Mouse (Mus musculus) right cerebral cortex, postnatal 4 days (tissue): ENCODE data around the gene Gm44511.
"Not testable (repeated sequence)": the region's sequence is repeated elsewhere in the genome, so short reads cannot be mapped to it uniquely, and the experiment has no call there.

Source experiments
- DNase-seq: peaks from one replicate; pipeline ENCODE4 v3.0.0-alpha.2; 2022

Gene Gm44511

DNA sequence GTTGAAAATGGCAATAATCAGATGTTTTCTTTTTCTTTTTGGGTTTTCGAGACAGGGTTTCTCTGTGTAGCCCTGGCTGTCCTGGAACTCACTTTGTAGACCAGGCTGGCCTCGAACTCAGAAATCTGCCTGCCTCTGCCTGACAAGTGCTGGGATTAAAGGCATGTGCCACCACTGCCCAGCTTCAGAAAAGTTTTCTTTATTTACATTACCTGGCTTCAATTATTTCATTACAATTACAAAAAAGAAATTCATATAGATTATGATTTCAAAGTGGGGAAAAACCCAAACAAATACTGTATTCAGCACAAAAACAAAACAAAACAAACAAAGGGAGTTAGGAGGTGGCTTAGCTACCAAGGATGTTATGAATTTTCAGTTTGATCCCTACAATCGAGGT lies 14.6 kb upstream of the Gm44511 start:
- not testable (repeated sequence) for DNase-seq

DNA sequence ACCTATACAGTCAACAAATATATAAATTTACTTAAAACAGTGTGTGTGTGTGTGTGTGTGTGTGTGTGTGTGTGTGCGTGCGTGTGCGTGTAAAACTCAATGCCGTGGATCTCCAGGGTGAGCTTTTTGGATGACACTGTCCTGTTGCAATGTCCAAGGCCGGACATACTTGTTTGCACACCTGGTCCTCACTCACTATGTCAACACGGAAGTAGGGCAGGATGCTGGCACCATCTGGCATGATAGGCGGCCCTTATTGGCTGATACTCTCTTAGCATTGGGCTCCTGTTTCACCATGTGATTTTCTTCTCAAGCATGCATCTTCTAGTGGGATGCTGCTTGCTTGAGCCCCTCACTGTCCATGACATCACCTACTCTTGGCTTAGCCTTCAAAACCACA lies 13.8 kb upstream of the Gm44511 start:
- no peak for DNase-seq

DNA sequence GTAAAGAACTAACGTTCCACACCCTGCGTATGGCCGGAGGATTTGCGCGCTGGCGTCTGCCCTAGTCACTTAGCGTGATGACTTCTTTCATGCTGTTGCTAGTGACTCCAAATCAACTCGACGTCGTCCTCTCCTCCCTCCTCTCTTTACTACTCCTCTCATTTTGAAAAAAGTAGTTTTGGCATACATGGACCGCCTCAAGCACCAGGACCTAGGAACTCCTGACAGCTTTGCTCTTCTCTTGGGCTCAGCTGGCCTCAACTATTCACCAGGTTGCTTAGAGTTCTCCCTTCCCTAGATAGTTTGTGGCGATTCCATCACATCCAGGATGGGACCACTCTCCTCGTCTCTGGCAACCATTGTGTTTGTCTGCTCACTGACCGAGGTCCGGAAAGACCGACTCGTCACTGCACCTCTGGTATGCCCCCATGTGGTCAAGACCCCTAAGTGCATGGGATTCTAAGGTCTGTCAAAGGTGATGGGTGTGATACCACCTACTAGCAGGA lies 13.2 kb upstream of the Gm44511 start:
- DNase-seq, result peak; percentile 58

DNA sequence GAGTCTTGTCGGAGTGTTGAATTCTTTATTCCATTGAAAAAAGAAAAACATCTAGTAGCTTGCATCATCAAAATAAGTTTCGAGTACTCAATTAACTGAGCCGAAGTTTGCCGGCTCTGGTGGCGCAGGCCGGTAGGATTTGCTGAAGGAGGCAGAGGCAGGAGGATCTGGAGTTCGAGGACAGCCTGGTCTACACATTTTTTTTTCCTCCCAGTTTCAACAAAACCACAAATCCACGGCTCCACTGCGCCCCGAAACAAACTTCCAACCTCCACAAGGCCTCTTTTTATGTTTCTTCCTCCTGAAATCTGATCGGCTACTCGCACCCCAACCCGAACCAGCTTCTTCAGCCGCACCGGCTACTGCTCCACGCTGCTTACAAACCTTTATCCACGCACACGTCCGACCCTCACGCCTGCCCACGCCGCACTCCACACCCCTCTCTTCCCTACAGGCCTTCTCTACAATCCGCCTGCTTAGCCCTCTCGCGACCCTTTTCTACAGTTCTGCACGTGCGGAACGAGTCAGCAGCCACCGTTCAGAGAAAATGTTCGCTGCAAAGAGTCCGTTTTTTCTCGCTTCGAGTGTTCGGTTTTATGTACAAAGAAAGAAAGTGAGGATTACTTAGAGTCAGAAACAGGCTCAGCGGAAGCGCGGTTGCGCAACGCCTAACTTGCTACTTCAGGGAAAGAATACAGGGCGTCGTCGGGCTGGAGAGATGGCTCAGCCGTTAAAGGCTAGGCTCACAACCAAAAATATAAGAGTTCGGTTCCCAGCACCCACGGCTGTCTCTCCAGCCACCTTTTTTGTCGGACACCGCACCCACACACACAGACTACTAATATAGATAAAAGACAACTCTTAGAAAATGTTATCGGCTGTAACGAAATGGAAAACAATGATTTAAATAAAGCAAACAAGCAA lies 12.5 kb upstream of the Gm44511 start:
- peak; percentile 82 for DNase-seq

DNA sequence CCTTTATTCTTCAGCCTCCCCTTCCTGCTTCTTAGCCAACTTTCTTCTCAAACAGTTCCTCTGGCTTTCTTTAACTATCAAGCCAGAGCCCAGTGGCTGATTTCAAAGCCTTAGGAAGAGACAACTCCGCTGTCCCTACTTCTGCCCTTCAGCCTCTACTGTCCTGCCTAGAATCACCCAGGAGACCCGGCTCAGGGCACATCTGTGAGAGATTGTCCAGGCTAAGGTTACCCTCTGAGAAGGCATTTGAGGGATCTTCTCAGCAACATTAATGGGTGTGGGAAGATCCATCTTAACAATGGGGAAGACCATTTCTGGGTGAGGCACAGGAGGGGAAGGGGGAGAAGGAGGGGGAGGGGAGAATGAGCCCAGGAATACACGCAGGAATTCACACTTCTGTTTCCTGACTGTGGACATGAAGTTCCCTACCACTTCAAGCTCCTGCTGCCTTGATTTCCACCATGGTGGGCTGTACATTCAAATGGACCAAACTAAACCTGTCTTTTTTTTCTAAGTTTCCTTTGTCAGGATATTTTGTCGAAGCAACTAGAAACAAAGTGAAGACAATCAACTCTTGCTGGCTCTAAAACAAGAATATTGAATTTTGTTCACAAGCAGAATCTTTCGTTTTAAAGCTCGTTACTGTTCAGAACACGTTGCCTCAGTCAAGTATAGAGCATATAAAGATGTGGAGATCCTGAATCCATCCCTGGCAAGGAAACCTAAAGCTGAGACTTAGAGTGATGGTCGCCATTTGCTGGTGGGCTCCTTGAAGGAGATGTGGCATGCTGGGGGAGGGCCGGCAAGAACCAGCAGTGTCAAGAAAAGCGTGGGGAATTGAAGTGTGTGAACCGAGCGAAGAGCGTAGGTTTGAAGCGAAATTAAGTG lies 11.6 kb upstream of the Gm44511 start:
- peak; percentile 40 for DNase-seq

DNA sequence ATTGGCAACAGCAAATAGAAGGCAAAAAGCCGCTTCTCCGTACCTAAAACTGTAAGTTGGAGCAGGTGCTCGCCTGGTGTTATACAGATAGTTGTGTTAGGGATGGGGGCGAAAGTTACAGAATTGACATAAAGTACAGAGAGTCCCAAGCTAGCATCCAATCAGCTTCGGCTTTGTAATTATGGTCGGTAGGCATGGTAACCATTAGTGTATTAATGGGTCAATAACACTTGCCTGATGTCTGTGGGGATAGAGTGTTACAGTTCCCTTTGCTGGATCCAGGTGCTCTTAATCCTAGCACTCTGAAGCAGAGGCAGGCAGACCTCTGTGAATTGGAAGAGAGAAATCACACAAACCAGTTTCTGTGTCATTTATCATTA lies 10.8 kb upstream of the Gm44511 start:
- DNase-seq, result no peak

DNA sequence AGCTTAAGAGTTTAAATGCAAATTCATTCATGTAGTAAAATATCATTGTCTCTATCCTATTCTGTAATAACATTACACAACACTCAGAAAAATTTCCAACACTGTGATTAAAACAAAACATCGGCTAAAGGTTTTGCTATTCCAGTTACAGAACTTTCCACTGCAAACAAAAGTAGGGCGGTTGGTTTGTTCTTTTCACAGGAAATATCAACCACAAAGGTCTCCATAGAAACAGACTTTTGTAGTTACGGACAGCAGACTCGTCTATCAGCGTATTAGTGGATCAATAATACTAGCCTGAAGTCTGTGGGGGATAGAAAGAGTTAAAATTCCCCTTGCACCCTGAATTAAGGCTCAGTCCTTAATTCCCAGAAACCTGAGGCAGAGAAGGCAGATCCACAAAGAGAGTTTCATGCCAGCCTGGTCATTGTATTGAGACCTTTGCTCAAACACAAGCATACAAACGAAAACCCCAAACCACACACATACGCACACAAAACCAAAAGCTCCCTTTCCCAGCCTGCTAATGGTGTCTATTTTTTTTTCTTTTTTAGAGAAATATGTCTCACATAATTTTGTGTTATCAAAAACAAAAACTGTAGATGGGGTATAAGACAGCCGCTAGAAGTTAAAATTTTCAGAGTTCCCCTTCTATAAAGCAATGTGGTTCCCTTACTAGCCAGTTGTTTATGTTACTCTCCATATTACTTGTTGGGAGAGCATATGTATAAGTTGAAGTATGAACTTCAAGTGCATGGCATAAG lies 10.3 kb upstream of the Gm44511 start:
- DNase-seq, result no peak

DNA sequence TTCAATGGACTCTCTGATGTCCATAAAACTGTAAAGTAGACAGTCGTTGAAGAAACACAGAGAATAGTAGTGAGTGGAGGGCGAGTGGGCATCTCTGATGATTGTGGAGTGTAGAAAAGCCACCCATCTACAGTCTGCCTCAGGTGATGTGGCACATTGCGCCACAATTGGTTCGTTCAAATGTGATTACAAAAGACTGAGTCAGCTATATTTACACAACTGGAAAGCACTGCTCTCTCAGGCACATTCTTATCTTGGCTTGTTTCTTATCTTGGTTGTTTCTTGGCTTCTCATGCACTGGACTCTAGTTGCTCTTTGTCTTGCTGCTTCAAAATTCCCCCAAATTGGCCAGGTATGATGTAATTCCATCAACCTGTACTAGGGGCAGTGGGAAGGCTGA lies 9.5 kb upstream of the Gm44511 start:
- DNase-seq, result no peak

DNA sequence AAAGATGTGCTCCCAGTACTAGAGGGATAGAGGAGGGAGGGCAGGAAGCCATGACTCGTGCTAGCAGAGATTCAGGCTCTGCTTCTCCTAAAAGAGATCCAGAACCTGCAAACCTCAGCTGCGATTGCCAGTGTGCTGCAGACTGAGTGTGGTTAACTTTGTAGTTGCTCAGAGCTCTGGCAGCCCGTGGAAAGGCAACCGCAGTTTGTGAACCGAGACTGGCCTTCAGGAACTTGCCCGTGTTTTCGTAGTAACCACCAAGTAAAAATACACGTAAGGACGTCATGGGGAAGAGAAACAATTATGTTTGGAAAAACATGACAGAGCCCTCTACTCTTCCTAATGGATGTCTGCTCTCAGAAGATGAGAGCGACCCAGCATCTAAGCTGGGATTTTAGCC lies 6.9 kb upstream of the Gm44511 start:
- DNase-seq, result no peak

DNA sequence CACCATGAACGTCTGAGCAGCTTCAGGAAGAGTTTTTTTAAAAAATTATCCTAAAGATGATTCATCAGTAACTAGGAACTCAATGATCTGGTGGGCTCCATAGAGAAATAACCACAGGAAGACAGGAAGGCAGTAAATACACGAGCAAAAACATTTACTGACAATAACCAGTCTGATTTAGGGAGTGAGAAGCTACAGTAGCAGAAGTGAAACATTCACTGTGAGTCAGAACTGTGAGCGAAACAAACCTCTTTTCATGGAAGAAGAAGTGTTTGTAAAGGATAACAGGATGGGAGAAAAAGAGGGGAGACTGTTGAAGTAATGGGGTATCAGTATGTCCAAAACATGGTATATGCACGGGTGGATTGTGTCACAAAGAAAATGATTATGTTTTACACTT lies 3.7 kb upstream of the Gm44511 start:
- no peak for DNase-seq

DNA sequence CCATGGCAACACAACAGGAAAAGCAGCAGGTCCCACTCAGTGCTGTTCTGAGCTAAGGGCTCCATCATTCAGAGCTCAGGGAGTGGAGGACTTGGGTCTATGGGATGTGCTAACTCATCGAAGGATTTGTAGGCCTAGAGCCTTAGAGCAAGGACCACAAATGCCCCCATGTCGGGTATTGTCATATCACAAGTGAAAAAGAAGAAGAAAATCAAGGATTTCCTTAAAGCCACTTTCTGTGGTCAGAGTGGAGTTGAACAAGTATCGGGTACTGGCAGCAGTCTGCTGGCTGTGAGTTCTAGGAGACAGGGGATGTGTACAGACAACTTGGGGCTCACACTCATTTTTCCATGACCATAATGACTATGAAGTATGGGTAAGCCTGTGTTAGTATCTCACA lies 666 bp upstream of the Gm44511 start:
- no peak for DNase-seq

DNA sequence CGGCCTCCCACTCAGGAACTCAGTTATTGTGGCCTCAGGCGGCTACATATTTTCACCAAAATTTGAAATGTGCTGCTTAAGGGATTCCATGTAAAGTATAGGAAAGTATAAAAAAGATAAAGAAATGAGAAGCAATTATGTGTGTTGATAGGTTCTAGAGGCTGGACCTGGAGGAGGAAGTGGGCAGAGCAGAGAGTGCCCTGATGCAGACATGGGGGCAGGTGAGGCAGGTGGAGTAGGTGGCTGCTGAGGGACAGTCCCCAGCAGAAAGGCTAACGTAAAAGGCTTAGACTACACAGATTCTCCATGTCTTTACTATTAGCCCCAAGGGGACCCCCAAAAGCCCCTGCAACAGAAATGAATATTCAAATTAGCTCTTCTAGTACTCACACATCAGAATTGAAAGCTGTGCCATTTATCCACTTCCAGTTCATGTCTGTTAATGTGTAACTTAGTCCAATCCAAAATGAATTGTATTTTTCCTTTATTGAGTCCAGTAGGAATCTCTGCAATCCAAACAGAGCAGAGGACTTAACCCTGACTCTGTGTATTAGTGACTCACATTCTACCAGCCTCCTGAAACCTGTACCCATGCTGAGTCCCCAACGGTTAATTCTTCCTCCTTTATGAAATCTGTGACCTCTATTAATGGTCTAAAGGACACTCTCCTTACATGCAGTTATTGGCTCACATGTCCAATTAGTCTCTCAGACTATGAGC lies 7.9 kb downstream of the Gm44511 start:
- no peak for DNase-seq

DNA sequence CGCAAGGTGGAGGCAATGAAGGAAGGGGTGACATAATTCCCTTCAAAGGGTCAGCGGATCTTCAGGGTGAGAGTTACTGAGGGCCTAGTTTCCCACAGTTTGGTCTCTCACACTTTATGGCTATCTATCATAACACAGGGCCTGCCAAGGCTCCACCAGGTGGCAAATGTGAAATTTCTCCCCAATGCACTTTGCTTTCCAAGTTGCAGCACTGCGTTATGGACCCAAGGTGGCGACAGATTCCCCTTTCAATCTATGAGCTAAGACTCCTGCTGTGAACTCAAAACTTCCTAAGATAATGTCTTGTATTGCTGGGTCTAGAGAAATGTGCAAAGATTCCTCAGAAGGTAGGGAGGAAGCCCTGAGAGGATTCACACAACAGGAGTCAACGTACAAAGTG lies 17.6 kb downstream of the Gm44511 start:
- DNase-seq, result no peak

DNA sequence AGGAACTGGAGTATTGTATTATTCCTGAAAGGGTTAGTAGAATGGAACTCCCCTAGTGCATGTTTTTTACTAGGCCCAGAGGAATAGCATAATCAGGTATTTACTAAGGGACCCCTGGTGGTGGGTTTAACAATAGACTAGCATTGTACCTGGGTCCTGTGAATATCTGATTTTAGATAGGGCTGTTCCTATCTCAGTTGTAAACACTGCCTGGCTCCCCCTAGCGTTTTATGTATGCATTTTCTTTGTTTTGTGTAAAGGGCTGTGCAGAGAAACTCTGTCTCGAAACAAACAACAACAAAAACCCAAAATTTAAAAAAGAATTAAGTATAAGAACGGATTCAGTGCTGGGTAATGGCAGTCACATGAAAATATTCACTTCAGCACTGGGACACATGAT lies 19.1 kb downstream of the Gm44511 start:
- no peak for DNase-seq

DNA sequence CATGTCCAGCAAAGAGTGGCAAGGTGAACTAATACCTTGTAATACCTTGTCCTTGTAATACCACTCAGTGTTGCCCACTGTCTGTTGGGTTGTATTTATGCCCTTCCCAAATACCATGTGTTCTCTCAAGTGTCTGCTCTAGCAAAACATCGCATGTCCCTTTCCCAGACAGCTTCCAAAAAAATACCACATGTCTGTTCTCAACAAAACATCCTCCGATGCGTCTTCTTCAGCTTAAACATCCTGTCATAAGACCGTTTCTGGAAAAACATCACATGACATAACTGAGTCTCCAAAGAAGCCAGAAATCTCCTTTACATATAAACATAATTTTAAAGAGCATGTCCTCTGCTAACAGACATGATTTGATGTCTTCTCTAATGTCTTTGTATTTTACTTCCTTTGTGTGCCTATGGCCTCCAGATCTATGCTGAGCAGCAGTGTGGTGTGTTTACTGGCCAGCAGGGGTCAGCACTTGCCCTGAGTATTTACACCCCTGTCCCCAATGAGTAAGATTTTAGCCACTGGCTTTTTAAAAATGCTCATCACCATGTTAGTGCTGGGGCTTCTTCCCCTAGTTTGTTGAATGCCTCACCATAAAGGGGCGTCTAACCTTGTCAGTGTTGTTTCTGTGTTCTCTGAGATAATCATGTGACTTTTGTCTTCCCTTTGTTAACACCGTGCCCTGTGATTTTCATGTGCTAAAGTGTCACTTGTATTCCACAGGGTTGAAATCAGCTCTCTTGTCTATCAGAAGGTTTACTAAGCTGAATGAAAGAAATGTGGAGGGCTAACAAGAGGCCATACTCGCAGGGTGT lies 21.1 kb downstream of the Gm44511 start:
- peak; percentile 68 for DNase-seq

DNA sequence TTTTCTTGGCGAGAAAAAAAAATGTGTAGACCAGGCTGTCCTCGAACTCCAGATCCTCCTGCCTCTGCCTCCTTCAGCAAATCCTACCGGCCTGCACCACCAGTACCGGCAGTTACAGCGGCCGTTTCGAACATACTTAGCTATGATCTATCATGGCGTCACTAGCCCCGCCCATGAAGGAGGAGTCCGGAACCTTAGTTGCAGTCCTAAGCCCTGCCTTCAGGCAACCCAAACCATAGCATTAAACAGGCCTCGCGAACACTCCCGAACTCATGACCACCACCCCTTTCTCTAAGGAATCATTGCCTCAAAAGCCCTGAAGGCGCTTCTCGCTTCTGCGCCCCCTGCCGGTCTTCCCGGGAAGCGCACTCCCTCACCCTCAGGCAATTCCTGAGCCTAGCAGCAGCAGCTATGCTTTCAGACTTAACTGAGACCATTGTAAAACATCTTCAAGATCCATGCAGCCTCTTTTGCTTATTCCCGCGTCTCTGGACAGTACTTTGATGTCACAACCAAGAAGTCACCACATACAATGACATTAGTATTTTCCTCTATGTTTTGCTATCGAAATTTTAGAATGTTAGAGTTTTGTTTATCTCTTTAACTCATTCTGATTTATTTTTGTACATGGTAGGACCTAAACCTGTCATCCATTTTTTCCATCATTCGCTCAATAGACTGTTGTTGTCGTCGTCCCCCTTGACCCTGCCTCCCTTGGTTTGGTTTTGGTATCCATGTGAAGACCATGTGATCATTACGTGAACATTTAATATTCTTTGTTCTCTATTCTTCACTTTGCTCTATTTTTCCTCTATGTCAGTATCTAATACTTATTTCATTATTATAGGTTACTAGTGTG lies 22.9 kb downstream of the Gm44511 start:
- DNase-seq, result peak; percentile 99

DNA sequence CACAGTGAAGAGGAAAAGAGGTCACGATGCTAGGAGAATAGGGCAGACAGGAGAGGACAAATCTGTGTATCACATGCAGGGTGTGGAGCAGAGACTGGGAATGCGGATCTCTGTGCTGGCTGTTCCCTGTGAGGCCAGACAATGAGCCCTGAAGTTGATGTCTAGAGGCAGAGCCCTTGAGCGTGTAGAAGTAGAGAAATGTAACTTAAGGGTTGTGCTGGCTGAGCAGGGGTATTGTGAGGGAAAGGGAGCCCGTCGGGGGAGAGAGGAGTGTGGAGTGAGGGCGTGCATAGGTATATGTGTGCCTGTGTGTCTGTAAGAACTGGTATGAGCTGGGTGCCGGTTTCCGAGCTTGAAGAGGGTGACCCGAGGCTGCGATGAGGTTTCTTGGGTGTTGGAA lies 23.6 kb downstream of the Gm44511 start:
- DNase-seq, result peak; percentile 41

DNA sequence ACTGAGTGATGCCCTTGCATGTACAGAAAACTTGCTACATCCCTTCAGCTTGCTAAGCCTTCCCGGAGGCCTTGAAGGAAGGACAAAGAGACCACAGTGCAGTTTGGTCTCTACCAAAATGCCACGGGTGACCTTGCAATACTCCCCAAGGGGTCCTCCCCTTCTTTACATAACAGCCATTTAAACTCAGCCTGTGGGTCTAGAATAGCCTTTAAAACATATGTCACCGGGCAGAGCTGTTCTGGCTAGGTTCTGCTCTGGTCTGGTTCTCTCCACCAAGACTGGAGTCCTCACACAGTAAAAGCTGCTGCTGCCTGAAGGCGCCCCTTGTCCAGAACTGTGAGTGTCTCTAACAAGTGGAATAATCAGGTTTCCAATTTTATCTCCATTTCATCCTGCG lies 25.4 kb downstream of the Gm44511 start:
- not testable (repeated sequence) for DNase-seq

DNA sequence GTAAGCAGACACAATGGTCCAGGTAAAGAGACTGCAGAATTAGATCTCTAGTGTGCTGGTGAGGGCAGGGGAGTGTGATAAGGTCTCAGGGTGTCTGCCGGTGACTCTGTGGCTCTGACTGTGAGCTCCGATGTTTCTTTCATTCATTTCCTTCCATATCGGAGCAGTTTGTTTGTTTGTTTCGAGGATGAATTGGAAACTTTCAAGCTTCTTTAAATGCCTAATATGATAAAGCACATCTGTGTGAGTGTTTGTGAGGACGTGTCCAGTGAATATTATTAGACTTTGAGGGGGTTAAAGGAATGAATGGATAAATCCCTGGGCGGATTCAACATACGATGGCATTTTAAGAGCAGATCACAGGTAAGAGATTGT lies 26.2 kb downstream of the Gm44511 start:
- no peak for DNase-seq

DNA sequence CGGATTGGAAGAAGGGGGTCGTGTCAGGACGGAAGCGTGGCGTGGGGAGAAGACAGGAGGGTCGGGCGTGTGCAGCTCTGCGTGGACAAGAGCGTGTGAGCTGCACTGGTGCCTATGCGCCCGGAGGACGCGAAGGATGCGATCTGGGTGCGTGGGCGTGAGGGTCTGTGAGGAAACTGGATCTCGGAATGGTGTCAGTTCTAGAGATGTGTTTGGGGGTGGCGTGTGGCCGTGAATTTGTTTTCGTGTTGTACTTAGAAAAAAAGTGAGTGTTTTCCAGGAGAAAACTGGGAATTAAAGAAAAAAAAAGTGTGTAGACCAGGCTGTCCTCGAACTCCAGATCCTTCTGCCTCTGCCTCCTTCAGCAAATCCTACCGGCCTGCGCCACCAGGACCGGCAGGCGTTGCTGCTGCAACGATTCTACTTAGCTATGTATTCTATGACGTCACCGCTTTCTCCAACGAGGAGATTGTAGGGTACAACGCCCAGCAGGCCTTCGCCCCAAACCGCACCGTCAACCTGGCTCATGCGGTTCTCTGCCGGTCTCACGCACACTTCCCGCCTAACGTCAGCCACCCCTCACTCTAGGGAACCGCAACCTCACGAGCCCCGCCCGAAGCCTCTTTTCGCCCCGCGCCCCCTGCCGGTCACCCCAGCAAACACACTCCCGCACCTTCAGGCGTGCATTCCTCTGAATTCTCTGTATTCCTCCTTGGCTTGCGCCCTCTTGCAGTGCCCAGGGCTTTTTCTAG lies 26.8 kb downstream of the Gm44511 start:
- peak; percentile 81 for DNase-seq
